Mouse (Mus musculus): Measurements from ENCODE around the gene Smim24.

Smim24 gene

DNA sequence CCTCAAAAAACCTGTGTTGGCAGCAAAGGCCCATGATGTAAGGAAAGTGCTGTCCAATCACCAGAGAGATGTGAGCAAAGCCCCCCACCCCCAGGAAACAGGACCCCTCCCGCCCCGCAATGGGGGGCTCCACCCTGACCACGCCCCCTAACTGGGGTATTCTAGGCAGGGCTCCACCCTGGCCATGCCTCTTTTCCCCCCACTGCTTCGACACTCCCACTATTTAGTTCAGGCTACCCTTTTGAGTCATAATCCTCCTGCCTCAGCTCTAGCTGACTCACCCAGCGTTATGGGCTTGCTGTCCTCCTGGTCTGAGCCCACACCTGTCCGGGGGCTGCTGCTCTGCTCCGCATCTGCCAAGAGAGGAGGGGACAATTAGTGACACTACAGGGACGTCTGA is 16.5 kb downstream of the Smim24 start:
- DNase-seq (ENCODE audit: low read depth, low spot score) = no peak

DNA sequence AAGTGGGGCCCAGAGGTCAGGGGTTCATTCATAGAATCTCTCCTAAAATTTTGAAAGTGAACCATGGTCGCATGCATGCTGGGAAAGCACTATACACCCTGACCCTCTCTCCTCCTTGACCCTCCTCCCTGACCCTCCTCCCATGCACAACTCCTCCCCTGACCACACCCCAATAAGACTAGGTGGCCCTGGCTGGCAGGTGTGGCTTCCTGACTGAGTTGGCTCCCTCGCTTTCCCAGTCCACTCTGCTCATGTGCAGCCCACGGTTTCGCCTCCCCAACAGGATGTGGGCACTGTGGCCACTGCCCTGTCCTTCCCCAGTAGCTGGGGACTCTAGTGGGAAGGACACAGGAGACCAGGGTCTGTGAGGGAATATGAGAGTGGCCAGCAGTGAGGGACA is 17.5 kb downstream of the Smim24 start:
- no peak for DNase-seq (ENCODE audit: low read depth, low spot score)

DNA sequence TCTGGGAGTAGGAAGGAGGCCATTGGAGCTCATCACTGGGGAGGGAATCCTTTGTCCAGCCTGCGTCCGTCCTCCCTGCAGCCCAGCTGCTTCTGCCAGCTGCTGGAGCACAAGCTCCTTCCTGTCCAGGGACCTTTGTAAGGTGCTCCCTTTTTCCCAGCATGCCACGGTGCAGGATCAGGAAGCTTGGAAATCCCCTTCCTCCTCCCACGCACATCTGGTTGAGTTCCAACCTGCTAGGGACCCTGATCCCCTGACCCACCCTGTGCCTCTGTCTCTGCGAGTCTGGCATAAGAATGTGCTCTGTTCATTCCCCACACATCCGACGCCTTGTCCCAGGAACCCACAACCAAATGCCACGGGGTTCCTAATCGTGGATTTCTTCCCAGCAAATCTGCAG is 18.1 kb downstream of the Smim24 start:
- DNase-seq (ENCODE audit: low read depth, low spot score) = no peak

DNA sequence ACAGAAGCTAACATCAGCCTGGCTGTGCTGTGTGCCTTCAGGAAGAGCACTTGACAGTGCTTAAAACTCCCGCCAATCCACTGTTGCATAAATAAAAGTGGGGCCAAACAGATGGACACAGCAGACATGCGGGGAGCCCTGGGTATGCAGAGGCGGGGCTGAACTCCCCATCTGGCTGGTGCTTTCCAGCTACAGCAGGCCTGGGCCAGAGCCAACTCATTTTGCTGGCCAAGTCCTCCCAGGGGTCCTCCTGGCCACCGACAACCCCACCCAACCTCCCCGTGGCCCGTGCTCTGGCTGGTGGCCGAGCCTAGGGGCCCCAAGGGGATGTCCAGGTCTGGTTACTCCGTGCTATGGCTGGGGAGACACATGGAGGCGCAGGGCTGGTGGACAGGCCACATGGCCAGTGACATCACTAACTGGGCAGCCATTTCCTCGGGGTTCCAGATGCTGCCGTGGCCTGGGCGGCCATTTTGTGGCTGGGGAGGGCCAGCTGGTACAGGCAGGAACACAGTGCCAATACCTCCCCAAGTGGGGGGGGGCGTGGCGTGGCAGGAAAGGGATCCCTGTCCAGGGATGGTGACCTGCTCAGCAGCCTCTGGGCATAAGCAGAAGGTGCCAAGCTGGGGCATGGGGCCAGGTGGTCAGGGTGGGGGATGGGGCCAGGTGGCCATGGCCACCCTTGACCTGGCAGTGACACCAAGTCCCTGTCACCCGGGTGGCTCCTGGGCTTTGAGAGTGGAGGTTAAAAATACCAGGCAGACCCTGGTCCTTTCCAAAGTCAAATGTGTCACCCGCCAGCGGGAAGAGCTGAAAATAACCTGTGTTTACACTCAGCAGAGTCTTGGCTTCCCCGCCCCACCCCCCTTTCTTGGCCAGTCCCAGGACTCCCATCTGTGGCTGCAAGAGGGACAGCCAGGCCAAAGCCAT is 18.9 kb downstream of the Smim24 start:
- no peak for DNase-seq (ENCODE audit: low read depth, low spot score)

DNA sequence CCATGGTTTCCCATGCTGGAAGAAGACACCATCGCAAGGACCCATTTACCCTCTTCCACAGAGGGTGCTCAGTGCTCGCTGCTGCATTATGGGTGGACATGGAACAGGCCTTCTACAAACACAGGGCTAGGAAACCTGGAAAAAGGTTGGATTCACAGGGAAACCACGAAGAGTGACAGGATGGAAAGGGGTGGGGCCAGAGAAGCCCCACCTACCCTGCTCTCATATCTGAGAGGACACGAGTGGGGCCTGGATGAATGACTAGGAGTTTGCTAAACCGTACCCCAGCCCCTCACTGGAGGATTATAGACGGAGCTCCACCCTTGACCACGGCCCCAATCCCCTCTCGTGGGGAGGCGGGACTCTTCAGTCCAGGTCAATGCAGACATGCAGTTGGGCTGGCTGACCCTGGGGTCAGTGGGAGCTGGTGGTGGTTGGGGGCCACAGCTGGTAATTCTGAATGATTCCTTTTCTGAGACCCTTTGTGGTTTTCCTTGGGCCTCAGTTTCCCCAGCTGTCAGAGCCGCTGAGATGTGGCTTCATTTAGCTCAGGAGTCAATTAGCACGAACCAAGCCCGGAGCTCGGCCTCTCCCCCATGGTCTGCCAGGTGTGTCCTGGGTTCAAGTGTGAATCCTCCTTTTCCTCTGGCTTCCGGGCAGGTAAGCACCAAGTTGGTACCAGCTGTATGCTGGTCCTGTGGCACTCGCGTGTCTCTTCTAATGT is 19.9 kb downstream of the Smim24 start:
- DNase-seq (ENCODE audit: low read depth, low spot score) = no peak

DNA sequence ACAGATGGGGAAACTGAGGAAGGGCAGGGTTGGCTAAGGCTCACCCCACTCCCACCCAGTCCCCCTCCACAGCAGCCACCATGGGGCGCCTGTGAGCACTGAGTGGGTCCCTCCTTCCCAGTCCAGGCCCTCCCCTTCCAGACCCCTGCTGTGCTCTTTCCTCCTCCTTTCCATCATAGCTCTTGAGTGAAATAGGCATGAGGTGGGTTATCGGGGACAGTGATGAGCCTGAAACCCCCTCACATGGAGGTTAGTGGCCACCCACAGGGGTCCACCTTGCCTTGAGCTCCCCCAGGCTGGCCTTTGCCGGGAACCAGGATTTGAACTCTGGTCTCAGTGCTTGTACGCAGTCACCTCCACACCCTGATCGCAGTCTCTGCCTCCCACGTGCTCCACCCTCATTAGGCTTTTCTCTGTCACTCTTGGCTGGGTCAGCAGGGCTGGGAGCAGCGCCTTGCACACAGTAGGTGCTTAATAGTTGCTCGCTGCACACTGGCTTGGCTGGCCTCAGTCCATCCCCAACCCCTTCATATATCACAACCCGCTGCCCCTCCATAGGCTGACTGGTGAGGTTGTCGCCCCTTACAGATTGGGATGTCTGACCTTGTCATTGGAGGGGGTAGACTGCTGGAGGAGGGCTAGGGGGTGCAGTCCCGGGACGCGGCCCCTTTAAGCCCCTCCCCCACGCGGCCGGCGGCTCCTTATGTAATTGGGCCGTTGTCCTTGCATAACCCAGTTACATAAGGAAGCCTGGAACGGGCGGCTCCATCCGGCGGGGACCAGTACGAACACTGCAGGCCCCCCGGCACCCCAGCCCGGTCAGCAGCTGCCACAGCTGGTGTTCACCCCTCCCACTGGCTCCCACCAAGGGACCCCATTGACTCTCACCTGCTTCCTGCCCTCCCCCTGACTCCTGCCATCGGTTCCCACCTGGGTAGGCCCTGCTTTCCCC is 20.7 kb downstream of the Smim24 start:
- no peak for DNase-seq (ENCODE audit: low read depth, low spot score)

DNA sequence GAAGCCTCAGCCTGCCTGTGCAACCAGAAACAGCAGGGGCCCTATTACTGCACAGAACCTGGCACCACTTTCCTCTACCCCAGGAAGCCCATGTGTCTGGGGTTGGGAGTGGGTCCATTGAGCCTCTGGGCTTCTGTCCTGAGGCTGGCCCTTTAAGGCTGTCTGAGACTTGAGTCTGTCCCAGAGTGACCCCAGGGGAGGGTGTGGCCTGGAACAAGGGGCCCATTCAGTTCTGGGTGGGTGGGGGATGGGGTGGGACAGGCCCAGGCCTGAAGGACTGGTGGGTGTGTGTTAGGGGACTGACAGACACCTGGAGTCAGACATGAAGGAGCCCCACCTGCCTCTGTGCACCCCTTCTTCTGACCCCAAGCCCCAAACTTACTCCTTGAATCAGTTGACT is 21.8 kb downstream of the Smim24 start:
- DNase-seq (ENCODE audit: low read depth, low spot score) = no peak

DNA sequence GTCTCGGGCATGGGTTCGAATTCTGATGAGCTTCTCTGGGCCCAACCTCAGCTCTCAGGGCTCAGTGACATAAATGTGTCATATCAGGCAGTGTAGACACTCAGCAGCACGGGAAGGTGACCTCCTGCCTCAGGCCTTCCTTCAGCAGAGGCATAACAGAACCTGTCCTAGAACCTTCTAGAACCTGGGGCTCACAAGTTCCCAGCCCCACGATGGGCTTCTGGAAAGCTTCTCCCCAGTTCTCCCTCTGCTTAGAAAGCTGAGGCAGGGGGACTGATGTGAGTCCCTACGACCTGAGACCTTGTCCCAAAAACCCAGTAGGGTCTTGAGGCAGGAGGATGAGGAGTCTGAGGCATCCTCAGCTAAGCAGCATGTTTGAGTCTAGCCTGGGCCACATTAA is 22.3 kb downstream of the Smim24 start:
- DNase-seq (ENCODE audit: low read depth, low spot score) = no peak

DNA sequence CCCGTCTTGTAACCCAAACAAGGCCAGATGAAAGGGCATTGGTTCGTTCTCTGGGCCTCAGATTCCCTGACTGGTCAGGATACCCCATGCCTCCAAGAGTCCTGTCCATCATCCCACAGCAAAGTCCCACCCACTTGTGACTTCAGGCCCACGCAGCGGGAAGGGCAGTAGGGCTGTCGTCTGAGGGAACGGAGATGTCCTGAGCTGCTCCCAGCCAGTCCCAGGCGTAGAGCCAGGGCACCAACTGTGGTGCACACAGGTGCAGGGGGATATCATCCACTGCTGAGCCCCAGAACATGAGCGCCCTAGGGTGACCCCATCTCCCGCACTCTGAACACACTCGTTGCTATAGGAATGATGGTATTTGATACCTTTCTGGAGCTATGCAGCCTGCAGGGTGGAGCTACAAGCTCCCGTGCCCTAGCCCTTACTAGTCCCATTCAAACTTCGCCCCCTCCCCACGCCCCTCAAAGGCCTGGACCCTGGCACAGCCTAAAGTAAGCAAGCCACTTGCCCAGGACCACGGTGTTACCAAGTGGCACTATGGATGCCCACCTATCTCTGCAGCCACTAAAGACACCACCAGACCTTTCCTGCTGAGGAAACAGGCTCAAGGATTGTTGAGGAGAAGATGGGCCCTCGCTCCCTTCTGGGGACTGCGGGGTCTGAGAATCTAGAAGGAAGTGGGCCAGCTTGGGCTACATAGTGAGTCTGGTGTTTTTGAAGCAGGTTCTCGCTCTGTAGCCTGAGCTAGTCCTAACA is 22.9 kb downstream of the Smim24 start:
- no peak for DNase-seq (ENCODE audit: low read depth, low spot score)

DNA sequence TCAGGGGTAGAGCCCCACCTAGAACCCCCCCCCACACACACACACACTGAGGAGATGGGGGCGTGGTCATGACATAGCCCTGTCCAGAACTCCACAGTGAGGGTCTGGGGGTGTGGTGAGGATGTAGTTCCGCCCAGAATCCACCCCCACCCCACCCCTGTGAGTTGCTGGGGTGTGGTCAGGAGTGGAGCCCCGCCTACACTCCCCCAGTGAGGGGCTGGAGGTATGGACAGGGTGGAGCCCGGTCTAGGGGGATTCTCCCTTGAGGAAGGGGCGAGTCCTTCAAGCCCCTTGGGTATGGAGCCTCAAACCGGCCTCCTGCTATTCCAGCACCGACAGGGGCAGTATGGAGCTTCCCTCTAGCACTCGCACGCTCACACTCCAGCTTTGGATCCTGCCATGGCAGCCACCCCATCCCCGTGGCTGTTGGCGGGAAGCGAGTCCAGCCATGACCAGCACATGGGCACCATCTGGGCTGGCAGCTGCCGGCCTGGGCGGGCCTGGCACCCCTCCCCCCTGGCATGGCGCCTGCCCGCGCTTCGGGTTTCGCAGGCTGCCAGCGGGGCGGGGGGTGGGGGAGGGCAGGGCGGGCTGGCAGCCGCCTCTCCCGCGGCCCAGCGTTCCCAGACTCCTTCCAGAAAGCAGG is 23.9 kb downstream of the Smim24 start:
- no peak for DNase-seq (ENCODE audit: low read depth, low spot score)

DNA sequence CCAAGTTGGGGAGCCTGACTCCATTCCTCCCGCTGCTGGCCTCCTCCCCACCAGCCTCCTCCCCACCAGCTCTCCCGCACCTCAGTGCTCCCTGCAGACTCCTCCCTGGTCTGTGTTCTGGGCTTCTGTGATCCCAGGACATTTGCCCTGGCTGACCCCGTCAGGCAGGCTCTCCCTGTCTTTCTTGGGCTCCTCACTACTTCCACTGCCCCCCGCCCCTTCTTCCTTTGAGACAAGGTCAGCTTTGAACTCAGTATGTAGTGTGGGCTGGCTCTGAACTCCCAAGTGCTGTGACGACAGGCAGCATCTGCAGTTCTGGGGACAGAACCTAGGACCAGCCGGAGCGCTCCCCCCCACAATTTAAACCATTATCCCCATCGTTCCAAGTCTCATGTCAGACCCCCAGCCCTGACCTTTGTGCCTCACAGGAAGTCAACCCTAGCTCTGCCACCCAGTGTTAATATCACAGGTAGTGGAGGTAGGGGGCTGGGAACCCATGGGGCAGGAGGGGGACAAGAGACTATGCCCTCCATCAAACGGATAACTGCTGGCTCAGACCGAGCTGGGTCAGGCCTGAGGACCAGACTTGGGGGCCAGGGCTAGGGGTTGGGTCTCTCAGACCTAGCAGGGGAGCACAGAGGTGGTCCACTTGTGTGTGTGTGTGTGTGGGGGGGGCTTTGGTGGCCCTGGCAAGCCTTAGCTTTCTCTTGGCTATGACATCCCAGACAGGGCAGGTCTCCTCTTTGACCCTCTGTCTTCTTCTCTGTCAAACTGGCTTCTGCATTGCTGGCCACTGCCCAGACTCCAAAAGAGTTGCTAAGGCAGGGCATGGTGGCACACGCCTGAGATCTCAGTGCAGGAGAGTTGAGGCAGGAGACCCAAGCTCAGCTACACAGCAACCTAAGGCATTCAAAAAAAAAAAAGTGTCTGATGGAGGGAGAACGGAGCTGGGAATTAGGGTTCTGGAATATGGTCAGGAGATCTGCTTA is 24.7 kb downstream of the Smim24 start:
- no peak for DNase-seq (ENCODE audit: low read depth, low spot score)

DNA sequence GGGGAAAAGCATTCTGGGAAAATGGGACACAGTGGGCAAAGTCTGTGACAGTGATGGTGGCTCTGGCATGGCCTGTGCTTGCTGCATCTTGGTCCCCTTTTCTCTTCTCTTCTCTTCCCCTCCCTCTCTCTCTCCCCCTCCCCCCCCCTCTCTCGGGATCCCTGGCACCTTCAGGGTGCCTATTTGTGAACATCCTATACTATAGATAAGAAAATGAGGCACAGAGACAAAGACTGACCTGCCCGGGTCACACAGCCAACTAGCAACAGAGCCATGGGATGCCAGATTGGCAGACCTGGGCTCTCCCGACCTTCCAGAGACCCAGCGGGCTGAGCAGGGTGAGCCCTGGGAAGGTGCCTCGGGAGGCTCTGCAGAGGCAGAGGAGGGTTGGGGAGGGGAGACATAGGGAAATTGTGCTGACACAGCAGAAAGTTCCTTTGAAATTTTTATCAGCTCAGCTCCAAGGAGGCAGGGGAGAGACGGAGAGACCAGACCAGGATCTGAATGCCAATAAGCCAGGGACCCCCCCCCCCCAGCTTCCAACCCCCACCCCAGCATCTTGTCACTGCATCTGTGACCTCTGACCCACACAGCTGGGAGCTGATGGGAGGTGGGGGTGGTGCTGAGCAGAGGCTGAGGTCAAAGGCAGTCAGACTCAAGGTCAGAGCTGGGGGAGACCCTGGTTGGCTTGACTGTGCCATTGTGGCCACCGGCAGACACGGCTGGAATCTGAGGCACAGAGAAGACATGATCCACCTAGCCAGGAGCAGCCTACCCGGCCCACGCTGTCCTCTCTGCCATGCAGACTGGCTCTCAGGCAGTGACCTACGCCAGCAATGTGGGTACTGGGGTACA is 25.6 kb downstream of the Smim24 start:
- DNase-seq (ENCODE audit: low read depth, low spot score) = no peak

DNA sequence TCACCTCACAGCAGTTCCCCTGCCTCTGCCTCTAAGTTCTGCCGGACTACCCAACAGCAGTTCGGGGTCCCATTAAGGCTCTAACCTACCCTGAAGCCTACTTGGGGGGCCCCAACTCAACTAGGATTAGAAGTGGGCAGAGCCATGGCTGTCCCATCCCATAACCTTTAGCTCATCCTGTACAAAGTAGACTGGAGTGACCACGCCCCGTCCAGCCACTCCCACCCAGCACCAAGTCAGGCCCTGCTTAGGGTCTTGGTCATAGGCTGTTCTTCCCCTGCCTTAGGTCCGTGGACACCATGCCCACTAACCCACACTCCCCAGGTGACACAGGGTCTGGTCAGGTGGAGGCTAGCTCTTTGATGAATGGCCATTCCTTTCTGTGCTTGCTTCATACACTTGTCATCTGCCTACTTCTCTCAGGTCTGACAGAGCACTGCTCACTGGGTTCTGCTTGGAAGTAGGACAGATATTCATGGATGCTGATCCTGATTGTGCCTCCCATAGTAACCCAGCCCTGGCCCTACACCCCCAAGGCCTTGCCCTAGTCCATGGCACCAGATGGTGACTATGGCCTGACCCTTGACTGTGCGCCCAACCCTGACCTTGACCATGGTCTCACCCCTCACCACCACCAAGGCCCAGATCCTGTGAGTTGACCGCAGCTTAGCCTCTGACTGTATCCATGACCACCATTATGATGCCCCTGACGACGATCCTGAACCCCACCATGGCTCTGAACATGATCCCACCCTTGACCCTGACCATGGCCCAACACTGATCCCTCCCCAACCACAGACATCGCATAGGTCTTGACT is 26.5 kb downstream of the Smim24 start:
- no peak for DNase-seq (ENCODE audit: low read depth, low spot score)

DNA sequence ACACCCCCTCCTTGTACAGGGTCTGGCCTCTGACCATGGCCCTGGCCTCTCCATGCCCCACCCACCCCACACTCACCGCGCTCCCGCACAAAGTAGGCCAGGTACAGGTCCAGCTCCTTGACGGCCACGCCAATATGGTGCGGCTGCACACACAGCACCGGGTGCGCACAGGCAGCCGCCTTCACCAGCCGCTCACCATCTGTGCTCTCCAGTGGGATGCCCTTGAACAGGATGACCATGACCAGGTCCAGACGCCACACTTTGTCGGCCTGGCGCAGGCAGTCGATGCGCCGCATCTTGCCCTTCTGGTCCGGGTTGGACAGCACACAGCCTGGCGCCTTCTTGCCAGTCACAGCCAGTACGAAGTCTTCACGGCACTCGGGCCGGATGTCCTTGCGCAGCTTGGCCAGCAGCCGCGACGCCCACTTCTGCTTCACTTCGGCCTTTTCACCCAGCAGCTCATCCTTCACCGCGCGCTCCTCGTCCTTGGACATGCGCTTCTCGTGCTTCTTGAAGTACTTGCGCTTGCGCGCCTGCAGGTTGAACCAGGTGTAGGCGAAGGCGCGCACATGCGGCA is 27.4 kb downstream of the Smim24 start:
- DNase-seq (ENCODE audit: low read depth, low spot score) = no peak

DNA sequence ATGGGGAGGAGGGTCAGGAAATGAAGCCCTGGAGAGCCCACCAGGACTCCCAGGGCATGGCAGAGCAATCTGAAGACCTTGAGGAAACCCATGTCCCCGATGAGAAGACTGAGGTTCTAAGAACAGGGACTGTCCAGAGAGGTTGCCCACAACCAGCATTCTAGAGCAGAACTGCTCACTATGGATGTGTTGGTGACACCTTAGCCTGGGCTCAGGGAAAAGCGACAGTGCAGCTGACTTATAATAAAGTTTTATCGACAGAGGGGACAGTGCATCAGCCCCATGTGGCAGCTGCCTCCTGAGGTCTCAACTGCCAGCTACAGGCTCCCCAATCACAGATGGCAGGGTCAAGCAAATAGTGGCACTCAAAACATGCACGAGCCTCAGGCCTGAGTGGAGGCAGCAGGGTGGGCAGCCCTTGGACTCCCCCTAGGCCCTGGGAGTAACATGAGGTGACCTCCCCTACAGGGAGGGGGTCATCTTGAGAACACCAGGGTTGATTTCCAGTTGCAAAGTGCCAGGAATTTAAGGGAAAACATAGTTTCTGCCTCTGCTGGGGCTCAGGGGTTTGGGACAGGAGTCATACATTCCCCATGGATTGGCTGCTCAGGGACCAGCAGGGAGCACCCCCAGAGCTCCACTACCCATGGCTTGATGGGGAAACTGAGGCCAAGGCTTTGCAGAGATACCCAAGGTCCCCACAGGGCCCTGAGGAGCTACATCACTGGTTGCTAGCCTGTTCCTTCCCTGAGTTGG is 28.4 kb downstream of the Smim24 start:
- no peak for DNase-seq (ENCODE audit: low read depth, low spot score)

DNA sequence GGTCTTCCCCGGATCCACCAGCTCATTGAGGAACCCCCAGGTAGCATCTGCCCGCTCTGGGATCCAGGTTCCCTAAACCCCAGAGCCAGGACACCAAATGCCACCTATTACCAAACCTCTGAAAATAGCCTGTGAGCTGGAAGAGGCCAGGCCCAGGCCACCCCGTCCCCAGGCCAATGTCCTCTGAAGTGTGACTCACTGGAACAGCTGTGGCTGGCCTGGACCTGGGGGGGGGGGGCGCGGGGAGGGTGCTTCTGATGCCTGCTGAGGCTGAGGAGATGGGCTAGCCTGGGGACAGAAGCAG is 28.9 kb downstream of the Smim24 start:
- DNase-seq (ENCODE audit: low read depth, low spot score) = no peak

DNA sequence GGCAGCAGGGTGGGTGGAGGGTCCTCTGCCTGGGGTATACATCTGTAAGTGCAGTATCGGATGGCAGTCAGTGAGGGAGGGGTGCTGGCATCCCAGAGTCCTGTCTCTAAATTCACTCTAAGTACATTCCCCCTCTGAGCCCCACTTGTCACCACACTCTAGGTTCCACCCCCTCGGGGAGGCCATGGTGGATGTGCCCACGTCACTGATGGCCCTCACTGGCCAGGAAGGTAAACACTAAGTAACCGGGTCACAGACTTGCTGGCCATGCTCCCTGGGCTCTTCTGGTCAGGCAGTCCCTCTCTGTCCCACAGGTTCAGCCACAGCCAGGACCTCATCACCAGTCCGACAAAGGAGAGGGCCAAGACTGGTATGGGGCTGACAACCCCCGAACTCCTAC is 29.3 kb downstream of the Smim24 start:
- DNase-seq (ENCODE audit: low read depth, low spot score) = no peak

Measured in telencephalon, adult 2 months (tissue).